Mouse (Mus musculus) neural tube, embryonic 13.5 days (tissue): ENCODE measurements around the gene Gm49322. TPM values are rescaled to one million over a fixed set of nuclear protein-coding genes. Genes with fewer than 3 reads are reported as not detected.
A peak's percentile ranks its signal among the peaks of the same experiment; 100 is the strongest.
"Not testable (repeated sequence)": the region's sequence is repeated elsewhere in the genome, so short reads cannot be mapped to it uniquely, and the experiment has no call there.

Source experiments
- ATAC-seq: fragments of 200-750 bp; cut with Nextera tagmentation; 2 replicates; pipeline ENCODE4 v1.8.0; 2017; ENCODE audit warnings: low read depth, mild to moderate bottlenecking, moderate TSS enrichment, moderate library complexity
- H3K27ac ChIP-seq: fragments of 300-500 bp; sonication (generic); replicated peaks from 2 replicates; pipeline ENCODE4 v1.5.1; 2015; ENCODE audit warnings: moderate library complexity, mild to moderate bottlenecking, inconsistent platforms
- H3K27me3 ChIP-seq: fragments of 300-500 bp; sonication (generic); 2 replicates; pipeline ENCODE4 v1.6.1; 2015; ENCODE audit warnings: mild to moderate bottlenecking, inconsistent platforms
- H3K36me3 ChIP-seq: fragments of 300-500 bp; sonication (generic); 2 replicates; pipeline ENCODE4 v1.6.1; 2015; ENCODE audit warnings: mild to moderate bottlenecking, inconsistent platforms
- H3K4me1 ChIP-seq: fragments of 300-500 bp; sonication (generic); replicated peaks from 2 replicates; pipeline ENCODE4 v1.6.1; 2015; ENCODE audit warnings: inconsistent platforms
- H3K4me2 ChIP-seq: fragments of 300-500 bp; sonication (generic); 2 replicates; pipeline ENCODE4 v1.6.1; 2015; ENCODE audit warnings: inconsistent platforms, mild to moderate bottlenecking, moderate library complexity
- H3K4me3 ChIP-seq: fragments of 300-500 bp; sonication (generic); 2 replicates; pipeline ENCODE4 v1.5.1; 2015; ENCODE audit warnings: mild to moderate bottlenecking, inconsistent platforms
- H3K9ac ChIP-seq: fragments of 300-500 bp; sonication (generic); 2 replicates; pipeline ENCODE4 v1.6.1; 2015; ENCODE audit warnings: moderate library complexity, mild to moderate bottlenecking, inconsistent platforms
- H3K9me3 ChIP-seq: fragments of 300-500 bp; sonication (generic); 2 replicates; pipeline ENCODE4 v1.6.1; 2016; ENCODE audit warnings: inconsistent platforms
- WGBS: fragments of 180-500 bp; shearing (Covaris S2); methylation state at CpG from one replicate; pipeline ENCODE4 v1.1.7; 2015; 5-methylcytosine and 5-hydroxymethylcytosine counted together
- polyA plus RNA-seq: library from polyadenylated mRNA; unstranded; fragments of >200 nt; fragmentation: Nextera tagmentation; extraction: Ambion mirVana; gene quantifications from 2 replicates; pipeline ENCODE4 v1.2.1, GENCODE M21; 2015

Gene Gm49322
- polyA plus RNA-seq, 1 experiment from 2014 or later = 2.8 TPM

DNA sequence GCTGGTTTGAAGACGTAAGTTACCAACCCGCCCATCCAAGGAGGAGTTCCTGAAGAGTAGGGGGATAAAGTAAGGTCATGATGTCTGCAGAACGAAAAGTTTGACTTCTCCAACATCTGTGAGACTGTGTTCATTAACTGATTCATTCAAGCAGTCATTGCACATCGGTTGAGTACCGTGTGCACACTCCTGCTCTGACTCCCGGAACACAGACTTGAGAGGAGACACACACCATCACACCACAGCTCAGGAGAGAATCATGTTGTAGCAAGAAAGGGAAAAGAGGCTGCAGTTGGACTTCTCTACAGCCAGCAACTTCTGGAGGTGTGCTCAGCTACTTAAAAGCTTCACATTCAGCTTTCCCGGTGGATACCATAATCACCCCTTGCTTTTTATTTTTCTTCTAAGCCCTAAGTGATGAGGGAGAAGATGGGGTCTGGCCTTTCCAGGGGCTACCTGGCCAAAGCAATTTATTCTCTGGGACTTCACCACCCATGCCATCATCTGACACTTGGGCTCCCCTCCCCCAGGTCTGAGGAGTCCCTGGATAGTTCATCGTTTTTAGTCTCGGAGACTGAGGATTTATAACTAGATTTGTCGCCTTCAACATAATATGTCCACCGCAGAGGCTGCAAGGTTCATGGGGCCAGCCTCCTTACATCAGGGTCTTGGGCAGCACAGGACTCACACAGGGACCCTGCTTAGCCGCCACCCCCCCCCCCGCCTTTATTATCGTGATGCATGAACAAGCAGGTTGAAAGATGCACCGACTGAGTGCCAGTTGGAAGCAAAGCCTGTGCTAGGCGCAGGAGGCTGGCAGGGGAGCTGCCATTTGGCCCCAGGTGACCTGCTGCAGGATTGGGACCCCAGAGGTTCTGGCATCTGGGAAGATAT is 15.2 kb downstream of the Gm49322 start:
- ATAC-seq = no peak; the same call in 1 of the 2 replicates
- peak overlapping the region; percentile 96 for H3K27ac ChIP-seq

GRCm38 (mm10) chr10:80621690-80621939 is 15.8 kb downstream of the Gm49322 start:
- Histone ChIP-seq H3K27ac (peak overlapping the region; percentile 96), H3K4me3 (peak overlapping the region; percentile 90), H3K27me3 (no peaks in the 10 kb centered on the region), H3K9ac (peak overlapping the region; percentile 71), H3K9me3 (no peaks in the 10 kb centered on the region), H3K36me3 (no peaks in the 10 kb centered on the region), H3K4me2 (peak overlapping the region; percentile 68), H3K4me1 (peaks cover 39% of the 10 kb centered on the region)
- 3% methylated on average over 9 of the region's 9 CpGs for whole genome bisulfite sequencing
- no peak for ATAC-seq

More for the DNA sequence above, 15.2 kb downstream of the Gm49322 start:
- H3K4me1 ChIP-seq = peaks cover 39% of the 10 kb centered on the region
- H3K36me3 ChIP-seq = 0 out of 2 replicates have a peak, but pooled peaks cover 4% of the 10 kb centered on the region
- peak overlapping the region; percentile 68 for H3K4me2 ChIP-seq
- no peaks in the 10 kb centered on the region for H3K27me3 ChIP-seq
- H3K4me3 ChIP-seq = peak overlapping the region; percentile 90
- whole genome bisulfite sequencing = 55% methylated on average over 16 of the region's 16 CpGs
- H3K9me3 ChIP-seq = no peaks in the 10 kb centered on the region
- peak overlapping the region; percentile 71 for H3K9ac ChIP-seq

DNA sequence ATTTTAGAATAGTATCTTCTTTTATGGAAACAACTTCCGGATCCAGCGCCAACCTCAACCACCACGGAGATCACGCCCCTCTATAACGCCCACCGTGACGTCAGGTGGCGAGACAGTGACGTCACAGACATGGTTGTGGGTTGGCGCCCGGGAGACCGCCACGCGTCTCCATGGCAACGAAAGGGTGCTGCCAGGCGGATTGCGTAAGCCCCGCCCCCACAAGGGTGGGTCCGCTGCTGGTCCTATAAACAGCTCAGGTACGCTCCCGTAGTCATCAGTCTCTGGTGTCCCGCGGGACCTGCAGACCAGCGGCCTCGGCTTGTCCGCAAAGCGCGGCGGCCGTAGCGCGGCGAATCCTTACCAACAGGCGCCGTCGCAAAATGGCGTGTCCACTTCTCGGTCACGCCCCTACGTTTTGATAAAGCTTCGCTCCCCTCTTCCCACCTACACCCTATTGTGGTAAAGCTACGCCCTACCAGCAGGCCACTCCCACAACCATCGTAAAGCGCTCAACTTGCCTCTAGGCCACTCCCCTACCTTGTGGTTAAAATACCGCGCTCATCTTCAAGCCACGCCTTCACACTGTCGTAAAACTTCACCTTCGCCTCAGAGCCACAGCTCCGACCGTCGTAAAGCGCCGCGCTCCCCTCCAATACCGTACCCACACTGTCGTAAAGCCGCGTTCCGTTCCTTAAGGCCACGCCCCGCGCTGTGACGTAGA is 16.3 kb downstream of the Gm49322 start:
- peak; percentile 97 for ATAC-seq
- Histone ChIP-seq H3K4me1 (peaks cover 39% of the 10 kb centered on the region), H3K36me3 (no peaks in the 10 kb centered on the region), H3K27me3 (no peaks in the 10 kb centered on the region), H3K4me3 (peak overlapping the region; percentile 90), H3K9me3 (no peaks in the 10 kb centered on the region), H3K4me2 (peak overlapping the region; percentile 100), H3K9ac (peak overlapping the region; percentile 71), H3K27ac (peak overlapping the region; percentile 96)
- under 1% methylated on average over 64 of the region's 64 CpGs for WGBS

DNA sequence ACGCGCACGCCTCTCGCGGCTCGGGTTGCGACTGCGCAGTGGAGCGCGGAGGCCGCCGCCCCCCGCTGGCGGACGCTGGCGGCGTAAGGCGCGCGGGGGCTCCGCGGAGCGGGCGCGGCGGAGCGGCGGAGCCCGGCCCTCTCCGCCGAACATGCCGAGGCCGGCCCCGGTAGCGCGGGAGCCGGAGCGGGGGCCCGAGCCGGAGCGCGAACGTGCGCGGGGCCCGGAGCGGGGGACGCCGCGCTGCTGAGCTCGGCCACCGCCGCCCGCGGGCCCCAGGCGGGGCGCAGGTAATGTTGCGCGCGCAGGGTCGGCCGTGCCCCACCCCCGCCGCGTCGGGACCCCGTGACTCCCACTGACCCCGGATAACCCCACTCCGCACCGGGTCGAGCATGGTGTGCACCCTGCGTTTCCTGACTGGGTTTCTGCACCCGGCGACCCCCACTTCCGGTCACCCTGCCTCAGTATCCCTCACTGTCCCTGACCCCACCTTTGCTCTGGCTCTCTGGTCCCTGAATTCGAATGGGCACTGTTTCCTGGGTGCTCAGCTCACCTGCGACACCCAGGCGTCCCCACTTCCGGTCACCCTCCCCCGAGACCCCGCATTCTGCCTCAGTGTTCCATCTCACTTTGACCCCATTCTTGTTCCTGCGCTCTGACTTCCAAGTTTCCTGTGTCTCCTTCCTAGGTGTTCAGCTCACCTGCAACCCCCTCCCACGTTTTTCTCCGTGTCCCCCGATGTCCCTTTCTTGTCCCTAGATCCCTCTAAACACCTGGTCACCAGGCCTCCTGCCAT is 17.0 kb downstream of the Gm49322 start, which contains the start of gene Csnk1g2:
Gene Csnk1g2, plus strand, starts transcription at position 178 of the 796 bp plus-strand sequence.
- under 1% methylated on average over 82 of the region's 85 CpGs for WGBS
- H3K36me3 ChIP-seq = no peaks in the 10 kb centered on the region
- H3K9me3 ChIP-seq = no peaks in the 10 kb centered on the region
- peaks cover 47% of the 10 kb centered on the region for H3K4me1 ChIP-seq
- H3K4me3 ChIP-seq = peak within 1 kb of the TSS; percentile 90
- peak within 1 kb of the TSS; percentile 96 for H3K27ac ChIP-seq
- ATAC-seq = peak; percentile 26
- peak within 1 kb of the TSS; percentile 100 for H3K4me2 ChIP-seq
- peak within 1 kb of the TSS; percentile 96 for H3K9ac ChIP-seq
- no peaks in the 10 kb centered on the region for H3K27me3 ChIP-seq

DNA sequence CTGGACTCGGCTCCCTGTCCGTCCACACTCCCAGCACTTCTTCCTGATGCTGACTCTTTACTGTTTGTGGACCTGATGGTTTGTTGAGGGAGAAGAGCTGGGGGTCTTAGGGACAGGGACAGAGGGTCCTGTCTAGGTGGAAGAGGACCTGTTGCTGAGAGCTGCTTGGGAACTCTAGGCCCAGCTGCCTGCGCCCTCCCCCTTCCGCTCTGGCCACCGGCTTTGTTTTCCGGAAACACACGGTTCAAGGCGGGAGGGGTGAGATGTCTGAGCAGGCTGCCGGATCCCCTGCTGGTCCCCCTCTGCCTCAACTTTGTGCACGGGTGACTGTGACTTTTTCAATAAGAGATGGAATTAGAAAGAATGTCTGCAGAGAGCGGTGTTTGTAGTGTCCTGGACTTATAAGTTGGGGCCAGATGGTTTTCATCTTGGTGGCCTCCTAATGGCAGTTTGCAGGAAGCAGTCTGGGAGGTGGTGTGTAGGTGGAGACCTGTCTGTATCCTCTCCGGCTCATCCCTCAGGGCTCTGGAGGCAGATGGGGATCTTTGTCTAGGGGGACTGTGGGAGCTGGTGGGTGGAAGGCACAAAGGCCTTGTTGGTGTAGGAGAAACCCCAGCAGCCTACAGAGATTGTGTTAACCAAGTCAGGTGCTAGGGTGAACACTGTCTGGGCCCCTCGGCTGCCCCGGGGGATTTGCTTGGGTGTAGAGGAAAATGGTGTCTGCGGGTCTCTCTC is 17.8 kb downstream of the Gm49322 start:
- no peak for ATAC-seq
- peak overlapping the region; percentile 90 for H3K4me3 ChIP-seq
- peak overlapping the region; percentile 96 for H3K9ac ChIP-seq
- 20% methylated on average over 15 of the region's 15 CpGs for WGBS
- peaks cover 52% of the 10 kb centered on the region for H3K4me1 ChIP-seq
- H3K4me2 ChIP-seq = peak overlapping the region; percentile 100
- no peaks in the 10 kb centered on the region for H3K27me3 ChIP-seq
- no peaks in the 10 kb centered on the region for H3K9me3 ChIP-seq
- H3K27ac ChIP-seq = peak overlapping the region; percentile 86
- H3K36me3 ChIP-seq = no peaks in the 10 kb centered on the region

DNA sequence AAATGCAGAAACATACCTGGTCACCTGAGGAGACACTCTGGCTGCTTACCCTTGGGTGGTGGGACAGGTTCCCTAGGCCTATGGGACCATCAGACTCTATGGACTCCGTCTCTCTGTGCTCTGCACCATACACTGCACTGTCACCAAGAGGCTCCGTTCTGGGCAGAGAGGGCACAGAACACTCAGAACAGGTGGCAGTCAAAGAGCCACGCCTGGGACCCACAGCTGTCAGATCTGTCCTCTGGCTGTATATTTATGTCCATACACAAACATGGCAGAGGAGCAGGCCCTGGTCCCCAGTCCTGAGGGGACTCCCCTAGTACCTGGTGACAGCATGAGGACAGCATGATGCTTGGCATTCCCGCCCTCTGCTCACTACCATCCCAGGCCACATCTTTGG is 19.9 kb downstream of the Gm49322 start:
- no peak overlapping the region for H3K4me2 ChIP-seq
- H3K36me3 ChIP-seq = 0 out of 2 replicates have a peak, but pooled peaks cover 6% of the 10 kb centered on the region
- no peak overlapping the region for H3K9ac ChIP-seq
- H3K4me1 ChIP-seq = peaks cover 63% of the 10 kb centered on the region
- 84% methylated on average over 4 of the region's 4 CpGs for WGBS
- H3K9me3 ChIP-seq = no peaks in the 10 kb centered on the region
- no peaks in the 10 kb centered on the region for H3K27me3 ChIP-seq
- no peak overlapping the region for H3K27ac ChIP-seq
- ATAC-seq = no peak
- H3K4me3 ChIP-seq = no peak overlapping the region

GRCm38 (mm10) chr10:80627685-80628084 is 21.9 kb downstream of the Gm49322 start:
- H3K27ac ChIP-seq = no peak overlapping the region
- H3K4me1 ChIP-seq = peaks cover 55% of the 10 kb centered on the region
- H3K9ac ChIP-seq = no peak overlapping the region
- 0 out of 2 replicates have a peak, but pooled peaks cover 6% of the 10 kb centered on the region for H3K36me3 ChIP-seq
- no peak for ATAC-seq
- no peak overlapping the region for H3K4me3 ChIP-seq
- 55% methylated on average over 2 of the region's 2 CpGs for WGBS
- H3K4me2 ChIP-seq = 0 out of 2 replicates have a peak overlapping the region, but pooled peaks have one; percentile 3
- H3K27me3 ChIP-seq = no peaks in the 10 kb centered on the region
- no peaks in the 10 kb centered on the region for H3K9me3 ChIP-seq

DNA sequence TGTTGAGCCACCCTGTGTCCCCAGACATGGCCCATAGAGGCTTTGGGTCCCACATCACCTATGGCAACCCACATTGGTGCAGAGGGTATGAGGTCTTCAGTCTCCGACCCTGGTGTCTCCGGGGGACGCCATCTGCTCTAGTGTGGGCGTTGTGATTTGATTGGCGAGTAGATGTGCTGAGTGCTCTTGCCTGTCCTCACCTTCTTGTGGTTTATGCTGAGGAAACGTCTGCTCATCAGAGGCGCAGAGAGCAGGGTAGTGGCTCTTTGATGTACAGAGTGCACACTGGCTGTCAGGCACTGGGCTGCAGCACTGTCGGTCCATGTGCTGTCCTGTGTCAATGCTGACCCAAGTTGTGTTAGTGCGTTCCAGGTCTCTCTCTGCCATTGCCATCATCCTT is 23.1 kb downstream of the Gm49322 start:
- Histone ChIP-seq H3K4me1 (peaks cover 46% of the 10 kb centered on the region), H3K4me3 (no peak overlapping the region)
- WGBS = 82% methylated on average over 9 of the region's 9 CpGs

DNA sequence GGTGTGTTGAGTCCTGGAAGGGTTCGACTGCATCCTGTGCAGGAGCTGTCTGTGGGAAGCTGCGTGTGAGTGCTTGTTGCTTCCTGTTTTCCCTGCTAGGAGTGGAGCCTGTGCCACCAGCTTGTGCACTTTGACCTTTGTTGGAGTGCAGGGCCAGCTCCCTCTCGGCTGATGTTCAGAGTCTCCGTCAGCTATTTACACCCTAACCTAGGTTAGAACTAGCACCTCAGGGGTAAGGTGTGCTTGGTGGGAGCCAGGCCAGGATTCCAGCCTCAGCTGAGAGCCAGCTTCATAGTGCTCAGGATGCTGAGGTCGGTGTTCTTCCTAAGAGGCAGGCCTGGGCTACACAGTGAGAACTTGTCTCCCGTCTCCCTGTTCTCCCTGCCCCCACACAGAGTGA is 29.5 kb downstream of the Gm49322 start:
- no peaks in the 10 kb centered on the region for H3K27me3 ChIP-seq
- ATAC-seq = no peak
- H3K4me1 ChIP-seq = no peaks in the 10 kb centered on the region
- H3K9me3 ChIP-seq = no peaks in the 10 kb centered on the region
- peaks cover 69% of the 10 kb centered on the region for H3K36me3 ChIP-seq
- H3K27ac ChIP-seq = no peak overlapping the region
- no peak overlapping the region for H3K9ac ChIP-seq
- no peak overlapping the region for H3K4me2 ChIP-seq
- 87% methylated on average over 6 of the region's 6 CpGs for WGBS
- no peak overlapping the region for H3K4me3 ChIP-seq

More for the DNA sequence above, 23.1 kb downstream of the Gm49322 start:
- Histone ChIP-seq H3K36me3 (peaks cover 10% of the 10 kb centered on the region; the same call in 1 of the 2 replicates), H3K27me3 (no peaks in the 10 kb centered on the region), H3K27ac (no peak overlapping the region), H3K4me2 (no peak overlapping the region), H3K9ac (0 out of 2 replicates have a peak overlapping the region, but pooled peaks have one; percentile 8), H3K9me3 (no peaks in the 10 kb centered on the region)
- no peak for ATAC-seq

DNA sequence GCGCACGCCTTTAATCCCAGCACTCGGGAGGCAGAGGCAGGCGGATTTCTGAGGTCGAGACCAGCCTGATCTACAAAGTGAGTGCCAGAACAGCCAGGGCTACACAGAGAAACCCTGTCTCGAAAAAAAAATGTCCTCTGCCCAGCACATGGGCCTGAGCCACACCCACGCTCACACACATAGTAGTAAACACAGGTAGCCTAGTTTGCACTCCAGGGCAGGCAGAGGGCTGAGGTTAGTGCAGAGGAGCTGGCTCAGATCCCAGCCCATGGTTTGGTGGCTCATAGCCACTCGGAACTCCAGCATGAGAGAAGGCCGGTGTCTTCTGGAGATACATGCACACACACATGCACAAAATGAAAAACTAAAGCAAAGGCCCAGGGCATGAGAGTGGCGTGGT is 41.1 kb downstream of the Gm49322 start:
- Histone ChIP-seq H3K36me3 (peaks cover 66% of the 10 kb centered on the region), H3K4me3 (no peak overlapping the region)

GRCm38 (mm10) chr10:80649910-80650309 is 44.1 kb downstream of the Gm49322 start:
- H3K4me1 ChIP-seq = peaks cover 36% of the 10 kb centered on the region
- H3K27ac ChIP-seq, H3K27me3 ChIP-seq, H3K4me3 ChIP-seq, H3K9me3 ChIP-seq, H3K4me2 ChIP-seq, H3K9ac ChIP-seq, ATAC-seq: not testable (repeated sequence)
- H3K36me3 ChIP-seq = peaks cover 41% of the 10 kb centered on the region
- 87% methylated on average over 6 of the region's 6 CpGs for WGBS

More for the DNA sequence above, 41.1 kb downstream of the Gm49322 start:
- Histone ChIP-seq H3K4me2 (no peak overlapping the region), H3K9me3 (no peaks in the 10 kb centered on the region), H3K9ac (no peak overlapping the region), H3K4me1 (0 out of 2 replicates have a peak, but pooled peaks cover 8% of the 10 kb centered on the region), H3K27me3 (no peaks in the 10 kb centered on the region), H3K27ac (no peak overlapping the region)
- 93% methylated on average over 10 of the region's 10 CpGs for WGBS
- ATAC-seq = no peak
